Mouse (Mus musculus) E14TG2a.4 (cell line): ENCODE results near the gene Fyco1.

Experiments
- H3K27me3 ChIP-seq: 2 replicates; pipeline ENCODE4 v1.6.1; 2014; ENCODE audit warnings: low read length, control low read depth; ENCODE audit not compliant: insufficient read depth
- H3K36me3 ChIP-seq: 2 replicates; pipeline ENCODE4 v1.6.1; 2014; ENCODE audit warnings: low read length, control low read depth; ENCODE audit not compliant: insufficient read depth
- H3K4me1 ChIP-seq: replicated peaks from 2 replicates; pipeline ENCODE4 v1.6.1; 2014; ENCODE audit warnings: low read depth, low read length, control low read depth
- H3K4me3 ChIP-seq: replicated peaks from 2 replicates; pipeline ENCODE4 v1.5.1; 2014; ENCODE audit warnings: mild to moderate bottlenecking, low read length
- H3K9me3 ChIP-seq: 2 replicates; pipeline ENCODE4 v1.6.1; 2014; ENCODE audit warnings: low read length, control low read depth
- CTCF ChIP-seq: conservative IDR thresholded peaks from 2 replicates; pipeline ENCODE4 v1.5.1; 2014; ENCODE audit warnings: low read length
- NANOG ChIP-seq: IDR thresholded peaks from 2 replicates; pipeline ENCODE4 v1.6.1; 2014; ENCODE audit warnings: borderline replicate concordance, low read length, mixed read lengths
- POU5F1 ChIP-seq: IDR thresholded peaks from 2 replicates; pipeline ENCODE4 v1.6.1; 2014; ENCODE audit warnings: low read length, borderline replicate concordance

Fyco1 gene

DNA sequence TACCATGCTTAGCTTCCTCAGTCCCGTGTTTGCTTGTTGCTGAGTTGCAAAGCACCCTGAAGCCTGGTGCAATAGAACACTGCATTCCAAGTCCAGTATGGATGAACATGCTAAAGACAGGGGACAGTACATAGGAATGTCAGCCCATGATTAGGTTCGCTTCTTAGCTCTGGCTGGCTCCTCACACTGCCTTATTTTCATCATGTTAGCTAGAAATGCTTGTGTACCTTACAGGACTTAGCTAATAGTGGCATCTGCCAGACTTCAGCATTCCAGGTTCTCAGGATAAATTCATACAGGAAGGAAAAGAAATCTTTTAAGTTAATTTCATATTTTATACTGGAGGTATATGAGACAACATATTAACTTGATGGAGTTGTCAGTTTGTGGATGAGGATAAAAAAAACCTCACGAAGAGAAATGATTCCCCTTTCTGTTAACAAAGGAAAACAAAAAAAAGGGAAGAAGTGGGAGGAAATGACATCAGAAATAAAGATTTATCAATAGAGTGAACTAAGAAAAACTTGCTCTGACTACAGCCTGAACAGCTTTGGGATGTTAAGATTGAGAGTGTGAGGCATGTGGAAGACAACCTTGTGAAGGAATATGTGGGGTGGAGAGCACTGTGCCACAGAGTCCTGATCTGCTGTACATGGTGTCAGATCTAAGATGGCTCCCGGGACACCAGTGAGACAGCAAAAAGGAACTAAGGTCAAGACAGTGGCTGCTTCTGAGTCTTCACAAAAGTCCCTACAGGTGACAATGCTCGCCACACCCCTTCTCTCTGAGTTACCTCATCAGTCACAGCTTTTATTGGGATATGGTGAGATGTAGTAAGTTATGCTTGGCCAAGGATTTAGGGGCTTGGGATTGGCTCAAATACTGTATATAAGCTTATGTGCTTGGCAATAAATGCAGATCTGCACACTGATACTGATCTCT is 1.0 kb upstream of the Fyco1 start:
- H3K36me3 ChIP-seq = no peaks in the 10 kb centered on the region
- peaks cover 10% of the 10 kb centered on the region for H3K4me1 ChIP-seq
- no peak for TF ChIP-seq POU5F1
- no peak for TF ChIP-seq NANOG
- no peak for TF ChIP-seq CTCF
- peaks cover 24% of the 10 kb centered on the region for H3K9me3 ChIP-seq
- no peak overlapping the region for H3K4me3 ChIP-seq
- H3K27me3 ChIP-seq = no peaks in the 10 kb centered on the region

DNA sequence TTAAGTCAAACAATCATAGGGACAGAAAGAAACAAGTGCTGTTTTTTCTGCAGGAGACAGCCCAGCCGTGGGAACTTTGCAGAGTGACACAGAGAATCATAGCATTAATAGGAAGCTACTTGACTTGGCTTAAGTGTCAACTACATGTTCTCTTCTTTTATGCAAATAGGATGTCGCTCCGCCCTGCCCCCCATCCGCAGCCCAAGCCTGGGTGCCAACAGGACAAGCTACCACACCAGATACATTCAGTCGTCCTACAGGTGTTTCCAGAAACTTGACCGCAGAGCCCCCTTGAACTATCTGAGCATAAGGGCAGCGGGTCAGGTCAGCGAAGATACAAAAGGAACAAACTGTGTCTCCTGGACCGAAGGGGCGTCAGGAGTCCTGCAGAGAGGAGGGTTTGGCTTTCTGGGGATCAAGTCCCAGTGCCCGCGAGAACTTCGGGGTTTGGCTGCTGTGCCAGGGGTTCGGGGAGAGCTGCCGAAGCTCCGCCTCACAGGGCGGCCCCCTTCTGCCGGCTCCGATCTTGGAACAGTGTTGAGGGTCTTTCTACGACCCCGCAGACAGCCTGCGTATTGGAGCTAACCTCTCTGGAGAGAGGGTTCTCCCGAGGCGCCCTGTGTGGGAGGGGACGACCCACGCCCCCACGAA is 512 bp downstream of the Fyco1 start:
- peaks cover 22% of the 10 kb centered on the region for H3K9me3 ChIP-seq

DNA sequence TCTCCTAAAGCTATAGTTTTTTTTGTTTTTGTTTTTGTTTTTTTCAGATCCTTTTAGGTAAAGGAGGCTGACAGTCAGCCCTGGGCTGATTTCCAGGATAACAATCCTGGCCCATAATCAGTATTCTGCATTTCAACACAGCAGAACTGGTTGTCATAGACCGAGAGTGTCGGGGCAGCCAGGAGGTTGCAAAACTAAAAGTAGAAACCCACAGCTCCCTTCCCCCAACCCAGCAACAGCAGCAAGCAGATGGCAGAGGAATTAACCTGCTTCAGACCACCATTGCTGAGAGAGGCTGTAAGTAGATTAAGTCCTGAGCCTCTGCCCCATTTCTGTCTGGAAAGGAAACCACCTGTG is 1.0 kb downstream of the Fyco1 start:
- peak overlapping the region; percentile 90 for H3K4me3 ChIP-seq
- H3K4me1 ChIP-seq = peaks cover 10% of the 10 kb centered on the region
- H3K27me3 ChIP-seq = no peaks in the 10 kb centered on the region
- no peaks in the 10 kb centered on the region for H3K36me3 ChIP-seq
- peaks cover 17% of the 10 kb centered on the region for H3K9me3 ChIP-seq
- no peak for TF ChIP-seq NANOG
- TF ChIP-seq CTCF = no peak

More for the DNA sequence above, 512 bp downstream of the Fyco1 start:
- TF ChIP-seq NANOG = no peak
- H3K4me3 ChIP-seq = peak overlapping the region; percentile 90
- H3K4me1 ChIP-seq = peaks cover 10% of the 10 kb centered on the region
- H3K36me3 ChIP-seq = no peaks in the 10 kb centered on the region
- H3K27me3 ChIP-seq = no peaks in the 10 kb centered on the region

DNA sequence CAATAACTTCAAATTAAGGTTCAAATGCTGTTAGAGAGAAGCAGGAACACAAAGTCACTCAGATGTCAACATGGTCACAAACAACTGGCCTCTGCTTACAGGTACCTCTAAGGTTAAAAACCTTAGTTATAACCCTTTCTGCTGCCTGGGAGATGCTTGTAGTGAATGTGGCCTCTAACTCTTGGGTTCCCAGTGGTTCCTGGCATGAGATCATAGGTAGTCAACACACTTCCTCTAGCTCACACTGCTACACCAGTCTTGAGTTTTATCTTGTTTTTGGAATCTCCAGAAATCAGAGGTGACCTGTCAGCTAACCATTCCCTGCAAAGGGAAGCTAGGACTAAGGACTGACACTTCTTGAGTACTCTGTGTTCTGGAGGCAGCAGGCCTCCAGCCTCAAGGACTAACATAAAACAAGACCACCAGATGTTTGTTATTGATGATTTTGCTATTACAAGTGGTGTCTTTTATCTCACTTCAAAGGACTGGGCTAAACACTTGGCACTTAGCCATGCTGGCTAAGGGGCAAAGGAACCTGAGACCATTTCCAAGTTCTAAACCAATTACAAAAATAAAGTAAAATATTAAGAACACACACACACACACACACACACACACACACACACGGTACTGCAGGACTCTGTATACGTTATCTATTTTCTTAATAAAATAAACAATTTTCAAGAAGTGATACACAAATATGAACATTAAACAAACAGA is 1.6 kb downstream of the Fyco1 start:
- peaks cover 15% of the 10 kb centered on the region for H3K9me3 ChIP-seq
- H3K4me1 ChIP-seq = peaks cover 10% of the 10 kb centered on the region
- no peaks in the 10 kb centered on the region for H3K36me3 ChIP-seq
- H3K4me3 ChIP-seq = peak overlapping the region; percentile 90; the same call in 1 of the 2 replicates
- TF ChIP-seq NANOG (no peak), POU5F1 (no peak), CTCF (no peak)
- H3K27me3 ChIP-seq = no peaks in the 10 kb centered on the region

DNA sequence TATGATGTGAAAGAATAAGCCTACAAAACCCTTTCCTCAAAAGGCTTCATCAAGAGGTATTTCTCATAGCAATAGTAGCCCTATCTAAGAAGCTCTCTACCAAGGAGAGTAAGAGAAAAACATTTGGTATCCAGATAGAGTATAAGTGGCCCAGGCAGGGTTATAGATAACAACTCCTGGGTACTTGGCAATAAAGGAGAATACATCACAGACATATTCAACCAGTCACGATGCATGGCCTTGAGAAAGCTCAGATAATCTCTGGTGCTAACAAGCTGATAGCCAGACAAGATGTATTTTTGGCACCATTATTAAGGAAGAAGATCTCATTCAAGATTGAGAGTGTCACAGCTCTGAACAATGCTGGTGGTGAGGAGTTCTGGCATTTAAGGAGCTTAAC is 5.2 kb downstream of the Fyco1 start:
- H3K4me3 ChIP-seq = no peak overlapping the region
- TF ChIP-seq CTCF = no peak
- TF ChIP-seq NANOG = no peak
- no peak for TF ChIP-seq POU5F1
- H3K9me3 ChIP-seq = no peaks in the 10 kb centered on the region
- H3K27me3 ChIP-seq = no peaks in the 10 kb centered on the region
- peaks cover 10% of the 10 kb centered on the region for H3K4me1 ChIP-seq
- H3K36me3 ChIP-seq = peaks cover 10% of the 10 kb centered on the region

DNA sequence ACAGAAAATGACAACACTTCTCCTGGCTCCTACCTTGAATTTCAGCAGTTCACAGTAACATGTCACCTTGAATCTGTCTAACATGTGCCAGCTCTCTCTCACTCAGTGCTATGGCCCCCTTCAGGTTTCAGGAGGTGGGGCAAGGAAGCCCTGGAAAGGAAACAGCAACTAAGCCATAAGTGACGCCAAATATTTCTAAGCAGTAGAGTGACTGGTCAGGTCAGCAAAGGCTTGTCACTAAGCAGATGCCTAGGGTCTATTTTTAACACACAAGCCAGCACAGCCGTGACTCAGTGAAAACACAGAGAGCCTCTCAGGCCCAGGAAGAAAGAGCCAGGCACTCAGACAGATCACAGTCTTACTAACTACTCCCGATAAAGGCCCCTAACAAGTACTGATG is 6.6 kb downstream of the Fyco1 start:
- peaks cover 2% of the 10 kb centered on the region for H3K4me1 ChIP-seq
- no peaks in the 10 kb centered on the region for H3K9me3 ChIP-seq
- H3K27me3 ChIP-seq = no peaks in the 10 kb centered on the region
- peaks cover 16% of the 10 kb centered on the region for H3K36me3 ChIP-seq
- TF ChIP-seq POU5F1 = no peak
- no peak for TF ChIP-seq CTCF
- TF ChIP-seq NANOG = no peak
- H3K4me3 ChIP-seq = no peak overlapping the region

DNA sequence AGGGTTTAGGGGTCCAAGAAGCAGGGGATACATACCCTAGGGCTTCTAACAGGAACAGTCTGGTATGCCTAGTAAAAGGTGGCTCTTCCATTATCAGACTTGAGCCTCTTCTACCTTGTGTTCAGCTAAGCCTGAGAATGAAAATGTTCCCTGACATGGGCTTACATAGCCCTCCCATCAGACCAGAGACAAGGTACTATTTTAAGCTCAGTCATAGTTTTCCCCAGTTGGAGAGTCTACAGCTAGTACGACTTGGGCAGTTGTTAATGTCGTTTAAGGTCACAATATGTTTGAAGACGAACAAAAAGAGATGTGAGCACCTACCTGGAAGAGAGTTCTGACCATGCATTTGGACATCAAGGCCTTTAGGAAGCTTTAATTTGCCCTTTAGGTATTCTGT is 7.2 kb downstream of the Fyco1 start:
- TF ChIP-seq CTCF (no peak), NANOG (no peak), POU5F1 (no peak)
- Histone ChIP-seq H3K4me3 (no peak overlapping the region), H3K4me1 (no peaks in the 10 kb centered on the region), H3K27me3 (no peaks in the 10 kb centered on the region), H3K36me3 (peaks cover 21% of the 10 kb centered on the region), H3K9me3 (no peaks in the 10 kb centered on the region)

- peaks cover 43% of the 10 kb centered on the region for H3K36me3 ChIP-seq
Measured at GRCm38 (mm10) chr9:123840243-123840642, 11.5 kb downstream of the Fyco1 start.

More at GRCm38 (mm10) chr9:123840243-123840642, 11.5 kb downstream of the Fyco1 start:
- no peak overlapping the region for H3K4me3 ChIP-seq
- no peaks in the 10 kb centered on the region for H3K4me1 ChIP-seq
- H3K27me3 ChIP-seq = no peaks in the 10 kb centered on the region
- TF ChIP-seq POU5F1 (no peak), CTCF (no peak), NANOG (no peak)
- no peaks in the 10 kb centered on the region for H3K9me3 ChIP-seq
